Mouse (Mus musculus) CD8-positive naive resting alpha-beta T cell, adult 2 months (primary cell): ENCODE measurements at regions not wholly inside any gene's neighbourhood (a gene's known extent, or its start where the extent isn't known, plus 50 kb on each side); places are given as distances from the start of the nearest gene placed in this dataset.

Experiments used
- DNase-seq, 2 experiments: peaks; one replicate each; pipeline ENCODE4 v3.0.0; 2022; ENCODE audit warnings: low read depth in 2 of 2, low spot score in 2 of 2

DNA sequence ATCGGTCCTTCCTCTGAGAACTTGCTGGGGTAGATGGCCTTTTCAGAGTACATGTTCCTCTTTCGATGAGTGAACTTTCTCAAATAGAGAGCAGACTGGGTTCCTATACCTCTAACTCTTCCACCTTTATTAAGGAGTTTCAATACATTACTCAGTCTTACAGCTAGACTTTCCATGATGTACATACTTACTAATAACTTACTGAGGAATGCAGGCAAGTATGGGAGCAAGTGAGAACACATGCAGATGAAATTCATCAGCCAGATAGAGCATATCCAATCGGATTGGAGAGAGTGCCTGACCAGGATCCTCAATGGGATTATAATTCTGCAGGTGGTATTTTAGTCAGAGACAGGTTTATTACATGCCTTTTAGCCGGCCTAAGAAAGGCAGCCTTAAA, 292.2 kb upstream of the Large1 start:
- DNase-seq = no peak

DNA sequence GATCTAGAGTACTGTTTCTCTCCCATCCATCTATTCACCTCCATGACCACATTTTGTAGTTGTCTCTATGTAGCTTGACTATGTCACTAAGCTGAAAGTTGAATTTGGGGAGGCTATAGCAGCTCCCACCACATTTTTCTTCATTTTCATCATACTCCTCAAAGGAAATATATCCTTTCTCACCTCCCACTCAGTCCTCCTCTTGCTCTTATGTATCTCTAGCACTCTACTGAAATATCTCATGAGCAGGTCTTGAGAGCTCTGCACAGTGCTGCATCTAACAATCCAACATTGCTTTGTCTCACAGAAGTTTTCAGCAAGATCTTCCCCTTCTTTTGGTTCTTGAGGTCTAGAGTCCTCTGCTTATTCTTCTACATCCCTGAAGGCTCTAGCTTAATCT, 273.5 kb upstream of the Large1 start:
- DNase-seq = no peak

DNA sequence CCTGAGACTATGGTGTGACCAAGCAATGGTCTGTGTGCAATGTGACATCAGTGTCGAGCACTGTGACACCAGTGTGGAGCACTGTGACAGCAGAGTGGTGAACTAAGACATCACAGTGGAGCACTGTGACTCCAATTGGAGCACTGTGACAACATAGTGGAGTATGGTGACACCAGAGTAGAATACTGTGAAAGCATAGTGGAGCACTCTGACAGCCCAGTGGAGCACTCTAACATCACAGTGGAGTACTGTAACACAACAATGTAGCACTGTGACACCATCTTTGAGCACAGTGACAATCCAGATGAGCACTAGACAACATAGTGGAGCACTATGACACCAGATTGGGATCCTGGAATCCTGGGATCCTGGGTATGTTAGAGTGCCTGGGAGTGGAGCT, 265.6 kb upstream of the Large1 start:
- peak in 1 of 2 experiments; percentile 1 for DNase-seq

DNA sequence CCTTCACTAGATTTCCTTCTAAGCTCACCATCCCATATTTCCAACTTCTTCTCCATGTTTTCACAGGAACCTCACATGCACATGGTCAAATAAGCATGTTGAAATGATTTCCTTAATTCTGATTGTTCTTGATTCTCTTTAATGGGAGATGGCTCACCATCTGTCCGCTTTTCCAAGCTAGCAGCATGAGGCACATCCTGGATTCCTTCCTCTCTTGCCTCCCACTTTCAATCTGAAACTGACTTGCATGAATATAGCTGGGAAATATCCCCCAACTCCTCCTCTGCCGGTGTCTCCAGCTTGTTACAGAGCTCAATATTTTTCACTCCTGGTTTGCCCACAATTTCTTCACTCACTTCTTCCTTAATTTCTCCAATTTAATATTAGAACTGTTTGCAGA, 261.3 kb upstream of the Large1 start:
- DNase-seq = no peak

DNA sequence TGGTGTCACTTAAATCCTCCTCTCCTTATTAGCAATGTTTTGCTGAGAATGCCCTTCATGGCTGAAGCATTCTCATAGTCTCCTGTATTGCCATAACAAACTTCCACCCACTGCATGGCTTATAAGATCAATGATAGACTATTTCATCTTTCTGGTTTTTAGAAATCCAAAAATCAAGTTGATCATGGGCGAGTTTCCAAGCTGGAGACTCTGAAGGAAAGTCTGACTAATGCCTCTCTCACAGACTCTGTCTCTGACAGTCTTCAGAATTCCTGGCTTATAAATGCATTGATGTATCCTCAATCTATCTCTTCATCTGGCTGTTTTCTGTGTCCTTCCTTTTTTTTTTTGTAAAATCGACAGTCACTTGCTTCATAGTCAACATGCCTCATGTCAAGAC, 260.8 kb upstream of the Large1 start:
- DNase-seq = no peak

DNA sequence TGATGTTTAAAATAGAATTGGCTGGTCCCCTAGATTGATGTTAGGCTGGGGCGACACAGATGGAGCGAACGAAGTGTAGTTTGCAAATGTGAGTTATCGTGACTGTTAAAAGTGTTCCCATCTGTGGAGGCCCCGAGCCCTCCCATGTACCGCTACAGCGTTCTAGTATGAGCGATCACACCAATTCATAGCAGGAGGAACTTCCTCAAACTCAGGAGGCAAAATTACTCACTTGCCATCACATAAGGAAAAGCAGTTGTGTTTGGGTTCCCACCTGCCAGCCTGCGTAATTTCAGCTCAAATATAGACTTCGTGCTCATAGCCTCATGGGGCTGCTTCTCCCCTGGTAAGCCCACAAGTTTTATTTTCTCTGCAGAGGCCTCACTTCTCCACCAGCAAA, 258.2 kb upstream of the Large1 start:
- no peak for DNase-seq

DNA sequence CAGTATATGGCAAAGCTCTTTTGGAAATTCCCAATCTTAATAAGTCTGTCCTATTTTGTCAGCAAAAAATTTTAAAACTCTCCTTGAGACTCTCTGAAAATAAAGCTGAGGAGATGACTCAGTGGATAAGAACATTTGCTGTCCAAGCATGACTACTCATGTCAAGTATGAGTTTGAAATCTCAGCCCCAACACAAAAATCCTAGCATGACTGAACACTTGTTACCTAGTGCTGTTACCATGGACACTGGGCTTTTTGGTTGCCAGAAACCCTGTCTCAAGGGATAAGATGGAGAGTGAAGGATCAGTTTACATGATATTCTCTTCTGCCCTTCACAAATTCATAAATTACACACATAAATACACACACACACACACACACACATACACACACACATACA, 217.3 kb upstream of the Large1 start:
- DNase-seq = no peak

DNA sequence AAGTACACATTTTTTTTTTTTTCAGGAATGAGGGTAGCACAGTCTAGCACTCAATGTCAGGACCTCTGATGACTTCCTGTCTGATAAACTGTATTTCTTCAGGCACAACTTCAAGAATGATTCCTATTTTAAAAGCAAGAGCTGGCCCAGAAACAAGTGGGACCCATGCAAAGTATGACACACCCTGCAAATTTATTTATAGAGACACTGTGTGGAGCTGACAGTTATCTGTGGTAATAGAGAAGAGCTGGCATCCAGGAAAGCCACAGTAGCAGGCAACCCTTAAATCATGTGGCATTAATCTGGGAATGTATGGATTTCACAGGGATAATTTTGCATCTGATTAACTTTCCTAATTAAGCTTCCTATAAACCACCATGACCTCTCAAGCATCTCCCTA, 216.6 kb upstream of the Large1 start:
- DNase-seq = no peak
